Mouse (Mus musculus): ENCODE results near the gene Ccl4. TPM values are rescaled to one million over a fixed set of nuclear protein-coding genes. Genes with fewer than 3 reads are reported as not detected.

The Ccl4 gene
- under 1 TPM in 1 of 2 experiments, not detected in 1; 0.44 TPM for total RNA-seq (2021)
- long read RNA-seq, experiment 1 = 0 reads
- long read RNA-seq, experiment 2 = 0 reads

- no peak for DNase-seq (ENCODE audit: low spot score in 2 of 2)
Measured at GRCm38 (mm10) chr11:83662204-83662603, at the start of gene Ccl4. TSS of gene Ccl4 (plus strand) at chr11:83662584.

- no peak for DNase-seq (ENCODE audit: low spot score in 2 of 2)
Measured at GRCm38 (mm10) chr11:83616586-83616985, 45.8 kb upstream of the Ccl4 start.

GRCm38 (mm10) chr11:83618238-83618637 lies 44.1 kb upstream of the Ccl4 start:
- DNase-seq (ENCODE audit: low spot score in 2 of 2) = no peak

GRCm38 (mm10) chr11:83619037-83619436 lies 43.3 kb upstream of the Ccl4 start:
- no peak for DNase-seq (ENCODE audit: low spot score in 2 of 2)

- DNase-seq (ENCODE audit: low spot score in 2 of 2) = no peak
Measured at GRCm38 (mm10) chr11:83623586-83623985, 38.8 kb upstream of the Ccl4 start.

GRCm38 (mm10) chr11:83628808-83629207 lies 33.6 kb upstream of the Ccl4 start:
- DNase-seq (ENCODE audit: low spot score in 2 of 2) = no peak

- DNase-seq (ENCODE audit: low spot score in 2 of 2) = no peak
Measured at GRCm38 (mm10) chr11:83630630-83631029, 31.8 kb upstream of the Ccl4 start.

GRCm38 (mm10) chr11:83631065-83631464 lies 31.3 kb upstream of the Ccl4 start:
- DNase-seq (ENCODE audit: low spot score in 2 of 2) = no peak

- no peak for DNase-seq (ENCODE audit: low spot score in 2 of 2)
Measured at GRCm38 (mm10) chr11:83632744-83633143, 29.6 kb upstream of the Ccl4 start.

- DNase-seq (ENCODE audit: low spot score in 2 of 2) = no peak
Measured at GRCm38 (mm10) chr11:83634425-83634824, 28.0 kb upstream of the Ccl4 start.

GRCm38 (mm10) chr11:83634898-83635297 lies 27.5 kb upstream of the Ccl4 start:
- DNase-seq (ENCODE audit: low spot score in 2 of 2) = no peak

- DNase-seq (ENCODE audit: low spot score in 2 of 2) = no peak
Measured at GRCm38 (mm10) chr11:83636742-83637235, 25.6 kb upstream of the Ccl4 start.

GRCm38 (mm10) chr11:83638934-83639333 lies 23.4 kb upstream of the Ccl4 start:
- no peak for DNase-seq (ENCODE audit: low spot score in 2 of 2)

GRCm38 (mm10) chr11:83639533-83639932 lies 22.9 kb upstream of the Ccl4 start:
- DNase-seq (ENCODE audit: low spot score in 2 of 2) = no peak

GRCm38 (mm10) chr11:83640141-83640540 lies 22.2 kb upstream of the Ccl4 start:
- DNase-seq (ENCODE audit: low spot score in 2 of 2) = no peak

GRCm38 (mm10) chr11:83641216-83641615 lies 21.2 kb upstream of the Ccl4 start:
- DNase-seq (ENCODE audit: low spot score in 2 of 2) = no peak

GRCm38 (mm10) chr11:83645521-83645920 lies 16.9 kb upstream of the Ccl4 start, which contains the start of gene Rpl9-ps1:
TSS of gene Rpl9-ps1 (minus strand) at chr11:83645621.
- DNase-seq (ENCODE audit: low spot score in 2 of 2) = no peak

GRCm38 (mm10) chr11:83646356-83647149 lies 15.8 kb upstream of the Ccl4 start:
- DNase-seq (ENCODE audit: low spot score in 2 of 2) = no peak

- DNase-seq (ENCODE audit: low spot score in 2 of 2) = no peak
Measured at GRCm38 (mm10) chr11:83649305-83649841, 13.0 kb upstream of the Ccl4 start, which contains the start of gene Ccl3. TSS of gene Ccl3 (minus strand) at chr11:83649355.

- no peak for DNase-seq (ENCODE audit: low spot score in 2 of 2)
Measured at GRCm38 (mm10) chr11:83654606-83655005, 7.8 kb upstream of the Ccl4 start.

GRCm38 (mm10) chr11:83657508-83657907 lies 4.9 kb upstream of the Ccl4 start:
- no peak for DNase-seq (ENCODE audit: low spot score in 2 of 2)

- no peak for DNase-seq (ENCODE audit: low spot score in 2 of 2)
Measured at GRCm38 (mm10) chr11:83658797-83659196, 3.6 kb upstream of the Ccl4 start.

Measured in gastrocnemius, postnatal 4 days (tissue).